Mouse (Mus musculus): Measurements from ENCODE around the gene Slc8a1.

Gene Slc8a1

GRCm38 (mm10) chr17:81416361-81417114 lies 321.6 kb downstream of the Slc8a1 start:
- no peak for DNase-seq

- DNase-seq: no peak
Measured at GRCm38 (mm10) chr17:81412736-81413135, 325.4 kb downstream of the Slc8a1 start.

GRCm38 (mm10) chr17:81404225-81404624 lies 334.0 kb downstream of the Slc8a1 start:
- no peak for DNase-seq

GRCm38 (mm10) chr17:81403121-81403520 lies 335.1 kb downstream of the Slc8a1 start:
- no peak for DNase-seq

GRCm38 (mm10) chr17:81402636-81403035 lies 335.5 kb downstream of the Slc8a1 start:
- no peak for DNase-seq

- no peak for DNase-seq
Measured at GRCm38 (mm10) chr17:81400377-81400776, 337.8 kb downstream of the Slc8a1 start.

- DNase-seq: no peak
Measured at GRCm38 (mm10) chr17:81397434-81397833, 340.7 kb downstream of the Slc8a1 start.

GRCm38 (mm10) chr17:81394124-81394523 lies 344.1 kb downstream of the Slc8a1 start:
- DNase-seq: no peak

GRCm38 (mm10) chr17:81393040-81393439 lies 345.1 kb downstream of the Slc8a1 start:
- no peak for DNase-seq

GRCm38 (mm10) chr17:81391478-81391877 lies 346.7 kb downstream of the Slc8a1 start:
- no peak for DNase-seq

GRCm38 (mm10) chr17:81390790-81391189 lies 347.4 kb downstream of the Slc8a1 start:
- no peak for DNase-seq

- no peak for DNase-seq
Measured at GRCm38 (mm10) chr17:81386118-81386517, 352.1 kb downstream of the Slc8a1 start.

GRCm38 (mm10) chr17:81385476-81385875 lies 352.7 kb downstream of the Slc8a1 start:
- no peak for DNase-seq

- no peak for DNase-seq
Measured at GRCm38 (mm10) chr17:81383461-81383860, 354.7 kb downstream of the Slc8a1 start.

- no peak for DNase-seq
Measured at GRCm38 (mm10) chr17:81378436-81378835, 359.7 kb downstream of the Slc8a1 start.

- DNase-seq: no peak
Measured at GRCm38 (mm10) chr17:81377757-81378299, 360.3 kb downstream of the Slc8a1 start.

- DNase-seq: no peak
Measured at GRCm38 (mm10) chr17:81377195-81377594, 361.0 kb downstream of the Slc8a1 start.

GRCm38 (mm10) chr17:81375901-81376300 lies 362.3 kb downstream of the Slc8a1 start:
- no peak for DNase-seq

GRCm38 (mm10) chr17:81369036-81369435 lies 369.1 kb downstream of the Slc8a1 start:
- no peak for DNase-seq

- no peak for DNase-seq
Measured at GRCm38 (mm10) chr17:81368503-81368902, 369.7 kb downstream of the Slc8a1 start.

- no peak for DNase-seq
Measured at GRCm38 (mm10) chr17:81363368-81363767, 374.8 kb downstream of the Slc8a1 start.

- no peak for DNase-seq
Measured at GRCm38 (mm10) chr17:81360571-81360970, 377.6 kb downstream of the Slc8a1 start.

GRCm38 (mm10) chr17:81360032-81360431 lies 378.1 kb downstream of the Slc8a1 start:
- no peak for DNase-seq

GRCm38 (mm10) chr17:81336024-81336754 lies 402.0 kb downstream of the Slc8a1 start:
- no peak for DNase-seq

Measured in spleen, adult 18-20 months (tissue).